23 mouse cellular contexts compared by ENCODE assay signal in the genomic region with DNA sequence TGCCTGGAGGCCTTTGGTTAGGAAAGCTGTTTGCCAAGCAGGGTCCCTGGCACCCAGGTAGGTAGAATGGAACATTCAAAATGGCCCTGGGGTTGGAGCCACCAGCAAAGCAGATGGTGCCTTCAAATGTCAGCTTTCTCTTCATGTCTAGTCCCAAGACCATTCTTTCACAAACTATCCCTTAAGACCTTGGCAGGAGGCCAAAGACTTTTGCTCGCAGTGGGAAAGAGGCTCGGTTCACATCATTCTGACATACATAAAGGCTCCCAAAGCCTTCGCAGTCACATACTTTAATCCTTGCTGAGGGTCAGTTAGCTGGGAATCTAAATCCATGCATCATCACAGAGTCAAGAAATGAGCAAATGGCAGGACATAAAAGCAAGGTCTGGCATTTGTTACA. TPM values are rescaled to one million over a fixed set of nuclear protein-coding genes. Genes with fewer than 3 reads are reported as not detected.
DNase-seq lines count a peak whose midpoint lies in the region; ATAC-seq and TF ChIP-seq lines count a peak whose summit lies in the region.
"Had no signal": no experiment of that assay in that cellular context is flagged by ENCODE, and none has a peak within 500 bp of the region (broad histone marks: within the 10 kb centered on the region; RNA-seq: fewer than 3 reads in every experiment).

No protein-coding gene starts in this region.

- TF ChIP-seq CTCF in heart, adult 2 months (IDR thresholded peaks at IDR 0.05): no peak
- no peak for TF ChIP-seq CTCF in lung, postnatal 0 days (IDR thresholded peaks at IDR 0.05)

- no peak for TF ChIP-seq EP300 in heart, adult 2 months (IDR thresholded peaks at IDR 0.05; ENCODE audit: insufficient read depth, low read depth, low read length)
- no peak for TF ChIP-seq EP300 in lung, postnatal 0 days (IDR thresholded peaks at IDR 0.05)

- no peak for TF ChIP-seq POLR2A in heart, adult 2 months (IDR thresholded peaks at IDR 0.05; ENCODE audit: insufficient read depth, low read depth, low read length)

- 0 out of 2 replicates have a peak, but pooled peaks cover 2% of the 10 kb centered on the region for H3K36me3 ChIP-seq in heart, embryonic 10.5 days
- H3K36me3 ChIP-seq in heart, adult 2 months (ENCODE audit: control insufficient read depth, insufficient read depth, low read length): peaks cover 6% of the 10 kb centered on the region; the same call in 1 of the 2 replicates
- H3K36me3 ChIP-seq in kidney, embryonic 14.5 days (ENCODE audit: control insufficient read depth, insufficient read depth, low read length): no peaks in the 10 kb centered on the region
- H3K36me3 ChIP-seq in lung, postnatal 0 days (ENCODE audit: insufficient read depth, low read length): no peaks in the 10 kb centered on the region
- H3K36me3 ChIP-seq: forebrain, embryonic 10.5 days; hindbrain, embryonic 12.5 days; limb, embryonic 13.5 days; liver, embryonic 13.5 days; midbrain, embryonic 15.5 days; neural tube, embryonic 12.5 days had no signal

- no peak overlapping the region for H3K9ac ChIP-seq in heart, adult 2 months (ENCODE audit: low read depth, low read length)
- no peak overlapping the region for H3K9ac ChIP-seq in kidney, embryonic 14.5 days (ENCODE audit: low read depth, low read length)
- H3K9ac ChIP-seq in lung, postnatal 0 days (replicated peaks; ENCODE audit: low read depth): no peak overlapping the region
- H3K9ac ChIP-seq: hindbrain, embryonic 12.5 days; limb, embryonic 13.5 days; liver, embryonic 13.5 days; midbrain, embryonic 15.5 days; neural tube, embryonic 12.5 days had no signal

- no peaks in the 10 kb centered on the region for H3K27me3 ChIP-seq in heart, embryonic 10.5 days (ENCODE audit: insufficient read depth, poor library complexity, severe bottlenecking)
- no peaks in the 10 kb centered on the region for H3K27me3 ChIP-seq in heart, adult 2 months (ENCODE audit: control insufficient read depth, insufficient read depth, low read length)
- no peaks in the 10 kb centered on the region for H3K27me3 ChIP-seq in kidney, embryonic 14.5 days (ENCODE audit: control insufficient read depth, insufficient read depth, low read length)
- no peaks in the 10 kb centered on the region for H3K27me3 ChIP-seq in lung, postnatal 0 days (replicated peaks; ENCODE audit: insufficient read depth, low read length)
- H3K27me3 ChIP-seq: hindbrain, embryonic 12.5 days; limb, embryonic 13.5 days; liver, embryonic 13.5 days; midbrain, embryonic 15.5 days; neural tube, embryonic 12.5 days had no signal

- intact Hi-C loops in heart, adult 2 months (cut with DNase I): no loop called here

- no peaks in the 10 kb centered on the region for H3K9me3 ChIP-seq in heart, embryonic 10.5 days
- no peaks in the 10 kb centered on the region for H3K9me3 ChIP-seq in kidney, embryonic 14.5 days (ENCODE audit: control insufficient read depth, low read length)
- no peaks in the 10 kb centered on the region for H3K9me3 ChIP-seq in lung, postnatal 0 days (ENCODE audit: low read length)
- H3K9me3 ChIP-seq: forebrain, embryonic 10.5 days; hindbrain, embryonic 12.5 days; limb, embryonic 13.5 days; liver, embryonic 13.5 days; midbrain, embryonic 15.5 days; neural tube, embryonic 12.5 days had no signal

- 58% methylated on average over 3 of the region's 3 CpGs for WGBS in heart, embryonic 10.5 days
- 45% methylated on average over 3 of the region's 3 CpGs for WGBS in heart, adult 2 months
- 42% methylated on average over 3 of the region's 3 CpGs for WGBS in kidney, embryonic 14.5 days
- WGBS in lung, postnatal 0 days: 17% methylated on average over 3 of the region's 3 CpGs

- H3K4me1 ChIP-seq in heart, embryonic 10.5 days: peaks cover 57% of the 10 kb centered on the region
- peaks cover 9% of the 10 kb centered on the region for H3K4me1 ChIP-seq in heart, adult 2 months (ENCODE audit: control insufficient read depth, insufficient read depth, low read length)
- H3K4me1 ChIP-seq in kidney, embryonic 14.5 days (ENCODE audit: control insufficient read depth, insufficient read depth, low read length): no peaks in the 10 kb centered on the region
- peaks cover 4% of the 10 kb centered on the region; the same call in 1 of the 2 replicates for H3K4me1 ChIP-seq in lung, postnatal 0 days (ENCODE audit: insufficient read depth, low read depth, low read length)
- H3K4me1 ChIP-seq: hindbrain, embryonic 12.5 days; midbrain, embryonic 15.5 days; neural tube, embryonic 12.5 days had no signal

- no peaks in the 10 kb centered on the region for H3K79me2 ChIP-seq in heart, adult 2 months (replicated peaks; ENCODE audit: control insufficient read depth, insufficient read depth, low read length)

- H3K4me3 ChIP-seq in heart, embryonic 10.5 days: no peak overlapping the region
- no peak overlapping the region for H3K4me3 ChIP-seq in heart, adult 2 months
- no peak overlapping the region for H3K4me3 ChIP-seq in kidney, embryonic 14.5 days (ENCODE audit: low read length)
- no peak overlapping the region for H3K4me3 ChIP-seq in lung, postnatal 0 days (ENCODE audit: low read depth, low read length)
- H3K4me3 ChIP-seq: forebrain, embryonic 10.5 days; hindbrain, embryonic 12.5 days; limb, embryonic 13.5 days; liver, embryonic 13.5 days; midbrain, embryonic 15.5 days; neural tube, embryonic 12.5 days had no signal

- peak overlapping the region; percentile 49 for H3K27ac ChIP-seq in heart, embryonic 10.5 days
- H3K27ac ChIP-seq in heart, adult 2 months: no peak overlapping the region
- H3K27ac ChIP-seq in kidney, embryonic 14.5 days (ENCODE audit: low read depth, low read length): no peak overlapping the region
- H3K27ac ChIP-seq in lung, postnatal 0 days (ENCODE audit: low read length): peak overlapping the region; percentile 66
- H3K27ac ChIP-seq: forebrain, embryonic 10.5 days; hindbrain, embryonic 12.5 days; limb, embryonic 13.5 days; liver, embryonic 13.5 days; macrophage; midbrain, embryonic 15.5 days; neural tube, embryonic 12.5 days had no signal

- DNase-seq in adrenal gland, adult 2 months: peak; percentile 27
- DNase-seq in adrenal gland, adult 8-10 months: no peak
- no peak for DNase-seq in heart, embryonic 10.5 days (ENCODE audit: low spot score)
- DNase-seq in heart, adult 2 months: no peak
- DNase-seq in kidney, postnatal 10 days: peak; percentile 59
- DNase-seq in lung, postnatal 0 days (ENCODE audit: low spot score): no peak
- DNase-seq in lung, postnatal 14 days: no peak
- DNase-seq: cerebellum, adult 9-10 months; gastrocnemius, postnatal 25 days; liver, embryonic 13.5 days; right cerebral cortex, postnatal 25 days; spleen, adult 18-20 months; thymus, postnatal 14 days had no signal

- ATAC-seq in kidney, embryonic 14.5 days (ENCODE audit: low FRiP score, low TSS enrichment): no peak
- no peak for ATAC-seq in lung, postnatal 0 days
- ATAC-seq: activated CD4-positive, CD25-positive, alpha-beta regulatory T cell, adult 4 months; forebrain, embryonic 16.5 days; intestine, postnatal 0 days; midbrain, embryonic 15.5 days had no signal

- no peak overlapping the region for H3K4me2 ChIP-seq in kidney, embryonic 14.5 days (replicated peaks; ENCODE audit: low read depth, low read length)
- no peak overlapping the region; the same call in 1 of the 2 replicates for H3K4me2 ChIP-seq in lung, postnatal 0 days (replicated peaks; ENCODE audit: low read depth, low read length)
- H3K4me2 ChIP-seq: hindbrain, embryonic 12.5 days; limb, embryonic 13.5 days; liver, embryonic 13.5 days; midbrain, embryonic 15.5 days; neural tube, embryonic 12.5 days had no signal

RNA-seq across cellular contexts. Expression of a gene that starts 50.5 kb away (rescaled TPM):
- total RNA-seq in adrenal gland, adult 2 months (2021): 100 to 1,000 TPM; 212 to 218 TPM
- 93.3 and 162 TPM in 2 replicates for polyA plus RNA-seq in adrenal gland, adult 2 months (2012; rRNA removed)
- 100 to 1,000 TPM in 3 of 4 experiments, 10 to 100 TPM in 1; 91.2 to 155 (median 133) TPM for total RNA-seq in adrenal gland, adult 8-10 months (2022)
- 21.8 and 27.6 TPM in 2 replicates for polyA plus RNA-seq in heart, embryonic 10.5 days (2016; fragmentation: Nextera tagmentation; extraction: Ambion mirVana)
- 100 to 1,000 TPM; 105 to 110 TPM for total RNA-seq in heart, adult 2 months (2021)
- 53.7 and 79.2 TPM in 2 replicates for polyA plus RNA-seq in heart, adult 2 months (2012; rRNA removed)
- polyA plus RNA-seq in kidney, embryonic 14.5 days (2014; fragmentation: Nextera tagmentation; extraction: Ambion mirVana): 24.6 and 25.0 TPM in 2 replicates
- polyA plus RNA-seq in lung, postnatal 0 days (2015; fragmentation: Nextera tagmentation; extraction: Ambion mirVana): 51.5 and 56.0 TPM in 2 replicates

Comparison
In these comparisons a context has a peak if more than half of its experiments do, and no peak if none do; other contexts are left out.
1. DNase-seq: peak in adrenal gland, adult 2 months (single experiment) and kidney, postnatal 10 days (single experiment); none in adrenal gland, adult 8-10 months (single experiment), heart, embryonic 10.5 days (single experiment), heart, adult 2 months (0 of 2), lung, postnatal 0 days (single experiment) and lung, postnatal 14 days (single experiment).
2. H3K27ac ChIP-seq: peak in heart, embryonic 10.5 days (single experiment) and lung, postnatal 0 days (single experiment); none in heart, adult 2 months (single experiment) and kidney, embryonic 14.5 days (single experiment).